Mouse (Mus musculus) layer of hippocampus, adult 9-10 months (tissue): ENCODE measurements around the gene Gm47841.

Experiments used
- DNase-seq: peaks from one replicate; pipeline ENCODE4 v3.0.0; 2022; ENCODE audit warnings: low spot score

Gene Gm47841

DNA sequence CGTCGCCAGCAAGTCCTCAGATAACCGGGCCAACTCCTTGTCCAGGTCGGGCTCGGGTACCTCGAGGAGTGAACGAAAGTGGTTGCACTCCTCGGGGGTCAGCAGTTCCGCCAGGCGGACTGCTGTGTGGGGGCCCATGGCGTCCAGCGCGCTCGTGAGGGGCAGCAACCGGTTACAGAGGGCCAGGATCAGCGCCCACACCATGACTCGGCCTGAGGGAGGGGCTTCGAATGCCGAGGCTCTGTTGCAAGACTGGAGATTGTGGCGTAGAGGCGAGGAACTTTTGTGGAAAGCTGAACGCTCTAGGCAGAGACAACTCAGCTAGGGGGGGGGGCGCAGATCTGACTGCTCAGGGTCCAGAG, at the start of gene Gm47841:
TSS of gene Gm47841 (minus strand) at position 204 of the 362 bp plus-strand sequence.
- no peak for DNase-seq

DNA sequence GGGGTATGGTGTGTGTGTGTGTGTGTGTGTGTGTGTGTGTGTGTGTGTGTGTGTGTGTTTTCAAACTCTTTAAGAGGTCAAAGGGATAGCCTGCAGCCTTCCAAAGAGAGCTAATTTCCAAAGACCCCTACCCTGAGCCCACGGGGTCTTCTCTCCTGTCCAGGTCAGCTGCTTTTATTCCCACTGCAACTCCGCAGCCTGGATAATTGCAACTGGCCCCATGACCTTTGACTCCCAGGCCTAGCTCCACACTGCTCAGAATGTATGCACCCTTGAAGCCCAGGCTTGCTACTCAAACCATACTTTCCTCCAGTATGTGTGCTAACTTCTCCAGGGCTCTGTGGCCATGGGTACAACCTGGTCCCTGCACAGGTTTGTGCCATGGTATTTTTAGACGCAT, 48.2 kb upstream of the Gm47841 start:
- DNase-seq = no peak

DNA sequence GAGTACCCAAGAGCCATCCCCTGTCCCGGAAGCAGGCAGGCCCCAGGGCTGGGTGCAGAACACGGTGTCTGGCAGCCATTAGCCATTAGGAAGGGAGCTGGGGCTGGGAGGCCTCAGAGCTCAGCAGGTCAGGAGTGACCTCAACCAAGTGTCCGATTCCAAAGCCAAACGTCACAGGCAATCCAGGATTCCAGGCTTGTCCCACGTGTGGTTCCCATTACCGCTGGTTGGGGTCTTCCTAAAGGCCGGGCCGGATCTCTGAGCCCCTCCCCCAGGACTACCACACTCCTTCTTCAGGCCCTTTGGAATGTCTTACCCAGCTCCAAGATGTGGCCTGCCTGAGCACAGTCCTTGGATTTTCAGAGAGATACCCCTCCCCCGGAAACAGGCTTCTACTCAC, 47.8 kb upstream of the Gm47841 start:
- DNase-seq = no peak

- no peak for DNase-seq
These were observed 46.8 kb upstream of the Gm47841 start for GRCm38 (mm10) chr15:101093988-101094387.

DNA sequence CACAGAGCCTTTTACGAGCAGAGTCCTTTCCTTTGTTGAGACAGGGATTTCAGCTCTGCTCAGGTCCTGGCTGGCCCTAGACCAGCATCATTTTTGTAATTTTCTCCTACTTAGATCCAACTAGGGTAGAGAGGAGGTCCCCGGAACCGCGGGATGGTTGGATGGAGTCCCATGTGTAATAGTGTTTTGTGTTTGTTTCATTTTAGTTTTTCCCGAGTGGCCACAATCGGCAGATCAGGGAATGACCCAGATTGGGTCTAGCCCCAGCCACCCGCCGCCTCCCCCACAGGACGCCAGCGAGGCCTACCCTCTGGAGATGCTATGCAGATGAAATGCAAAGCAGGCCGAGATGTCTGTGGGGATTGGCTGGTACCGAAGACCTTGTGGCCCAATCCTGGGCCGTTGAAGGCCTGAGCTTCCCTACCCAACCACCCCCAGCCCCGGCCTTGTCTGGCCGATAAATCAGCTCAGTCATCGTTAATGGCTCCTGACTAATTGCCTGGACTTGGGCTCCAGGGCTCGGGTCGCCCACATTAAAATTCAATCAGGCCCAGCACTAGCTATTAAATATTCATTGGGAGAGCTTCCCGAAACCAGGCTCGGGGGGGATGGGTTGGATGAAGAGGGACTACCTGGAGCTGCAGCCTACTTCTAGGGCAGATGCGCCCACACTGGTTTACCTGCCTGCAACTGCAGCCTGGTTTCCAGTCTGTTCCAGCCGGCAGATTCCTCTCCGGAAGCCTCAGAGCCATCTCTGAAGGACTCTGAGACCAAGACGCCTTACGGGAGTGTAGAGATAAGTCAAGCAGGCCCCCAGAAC, 45.8 kb upstream of the Gm47841 start:
- no peak for DNase-seq

GRCm38 (mm10) chr15:101092121-101092828, 45.1 kb upstream of the Gm47841 start:
- DNase-seq = no peak

DNA sequence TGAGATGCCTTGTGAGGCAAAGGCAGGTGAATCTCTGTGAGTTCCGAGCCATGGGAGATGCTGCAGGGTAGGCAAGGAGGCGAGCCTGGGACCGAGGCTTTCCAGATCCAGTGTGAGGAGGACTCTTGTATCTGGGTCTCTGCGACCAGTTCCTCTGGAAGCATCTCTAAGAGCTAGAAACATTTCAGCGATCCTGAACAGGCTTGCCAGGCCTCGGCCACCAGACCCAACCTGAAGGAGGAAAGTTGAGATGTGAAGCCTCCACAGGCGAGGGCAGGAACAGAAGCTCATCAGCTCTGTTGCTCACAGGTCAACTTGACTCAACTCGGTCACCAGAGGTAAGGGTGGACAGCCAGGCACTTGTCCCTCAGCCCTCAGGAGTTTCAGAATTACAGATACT, 44.4 kb upstream of the Gm47841 start:
- DNase-seq = no peak

- no peak for DNase-seq
These were observed 41.1 kb upstream of the Gm47841 start for GRCm38 (mm10) chr15:101088291-101088690.

GRCm38 (mm10) chr15:101086956-101087355, 39.8 kb upstream of the Gm47841 start:
- DNase-seq = no peak

DNA sequence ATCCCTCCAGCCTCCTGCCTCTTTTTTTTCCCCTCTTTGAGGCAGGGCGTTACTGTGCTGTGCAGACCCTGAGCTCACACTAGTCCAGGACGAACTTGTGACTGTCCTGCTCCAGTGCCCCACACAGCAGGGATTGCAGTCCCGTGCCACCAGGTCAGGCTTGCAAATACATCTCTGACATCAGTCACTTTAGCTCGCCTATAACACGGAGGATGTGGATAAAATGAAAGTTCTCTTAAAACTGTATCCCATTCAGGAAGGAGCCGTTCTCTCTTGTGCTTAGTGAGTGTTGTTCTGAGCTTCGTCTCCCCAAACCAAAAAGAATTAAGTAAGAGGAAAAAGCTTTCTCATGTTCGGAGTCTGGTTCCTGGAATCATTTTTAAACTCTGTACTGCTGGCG, 39.3 kb upstream of the Gm47841 start:
- DNase-seq = no peak

DNA sequence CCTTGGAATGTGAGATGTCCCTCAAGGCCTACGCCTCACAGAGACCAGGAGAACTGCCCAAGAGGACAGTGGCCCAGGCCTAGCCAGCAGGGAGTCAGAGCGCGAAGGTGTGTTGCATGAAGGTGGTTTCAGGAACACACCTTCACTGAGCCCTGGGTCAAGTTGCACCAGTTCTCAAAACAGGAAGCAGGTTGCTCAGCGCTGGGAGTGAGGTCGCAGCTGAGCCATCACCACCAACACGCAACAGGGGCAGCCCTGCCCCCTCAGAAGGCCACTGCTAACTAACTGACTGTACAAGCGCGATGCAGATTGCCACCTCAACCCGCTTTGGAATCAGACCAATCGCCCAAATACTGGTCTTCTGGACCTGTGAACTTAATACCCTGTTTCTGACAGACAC, 37.3 kb upstream of the Gm47841 start:
- DNase-seq = no peak

- no peak for DNase-seq
These were observed 35.0 kb upstream of the Gm47841 start for GRCm38 (mm10) chr15:101082236-101082635.

DNA sequence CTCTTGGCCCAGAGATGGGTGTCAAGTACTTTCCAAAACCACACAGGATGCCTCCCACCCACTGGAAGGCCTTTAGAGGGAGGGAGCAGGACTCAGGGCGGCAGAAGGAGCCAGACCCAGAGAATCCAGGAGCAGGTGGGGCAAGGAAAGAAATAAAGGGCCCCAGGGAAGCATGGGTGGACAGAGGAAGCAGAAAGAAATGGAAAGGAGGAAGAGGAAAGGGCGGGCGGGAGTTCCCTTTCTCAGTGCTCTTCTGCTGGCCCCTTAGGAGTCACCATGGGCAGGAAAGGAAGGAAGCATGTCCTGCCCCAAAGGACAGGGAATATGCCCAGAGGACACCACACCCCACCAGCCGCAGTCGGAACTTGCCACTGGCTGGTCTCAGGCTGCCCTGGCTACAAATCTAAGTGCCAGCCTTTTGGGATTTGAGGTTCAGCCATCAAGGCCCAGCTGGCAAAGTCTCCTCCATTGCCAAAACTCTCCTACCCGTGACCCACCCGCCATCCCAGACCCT, 33.9 kb upstream of the Gm47841 start:
- no peak for DNase-seq

DNA sequence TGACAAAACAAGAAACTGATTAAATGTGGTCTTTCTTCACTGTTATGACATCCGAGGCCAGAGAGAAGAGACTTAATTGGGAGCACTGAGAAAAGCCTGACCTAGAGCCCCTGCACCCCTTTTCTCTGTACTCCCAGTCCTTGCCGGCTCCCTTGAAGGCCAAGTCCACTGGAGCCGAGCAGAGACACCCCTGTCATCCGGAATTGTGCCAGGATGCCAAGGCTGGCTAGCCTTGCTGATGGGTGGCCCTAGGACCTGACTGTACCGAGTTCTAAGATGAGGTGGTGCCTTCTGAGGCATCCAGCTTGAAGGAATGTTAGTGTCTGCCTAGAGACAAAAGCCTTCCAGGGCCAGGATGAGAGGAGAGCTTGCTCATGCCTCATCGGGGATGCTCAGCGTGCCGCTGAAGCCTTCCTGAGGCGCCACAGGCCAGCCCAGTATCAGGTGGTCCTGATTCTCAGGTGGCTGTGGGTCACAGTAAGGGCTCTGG, 32.9 kb upstream of the Gm47841 start:
- DNase-seq = no peak

- peak; percentile 47 for DNase-seq
These were observed 31.5 kb upstream of the Gm47841 start for GRCm38 (mm10) chr15:101078731-101079156.

GRCm38 (mm10) chr15:101077813-101078730, 30.9 kb upstream of the Gm47841 start, which contains the start of gene Fignl2:
Fignl2 (minus strand) TSS chr15:101078567.
- no peak for DNase-seq

- DNase-seq = no peak
These were observed 30.0 kb upstream of the Gm47841 start for GRCm38 (mm10) chr15:101077001-101077812.

DNA sequence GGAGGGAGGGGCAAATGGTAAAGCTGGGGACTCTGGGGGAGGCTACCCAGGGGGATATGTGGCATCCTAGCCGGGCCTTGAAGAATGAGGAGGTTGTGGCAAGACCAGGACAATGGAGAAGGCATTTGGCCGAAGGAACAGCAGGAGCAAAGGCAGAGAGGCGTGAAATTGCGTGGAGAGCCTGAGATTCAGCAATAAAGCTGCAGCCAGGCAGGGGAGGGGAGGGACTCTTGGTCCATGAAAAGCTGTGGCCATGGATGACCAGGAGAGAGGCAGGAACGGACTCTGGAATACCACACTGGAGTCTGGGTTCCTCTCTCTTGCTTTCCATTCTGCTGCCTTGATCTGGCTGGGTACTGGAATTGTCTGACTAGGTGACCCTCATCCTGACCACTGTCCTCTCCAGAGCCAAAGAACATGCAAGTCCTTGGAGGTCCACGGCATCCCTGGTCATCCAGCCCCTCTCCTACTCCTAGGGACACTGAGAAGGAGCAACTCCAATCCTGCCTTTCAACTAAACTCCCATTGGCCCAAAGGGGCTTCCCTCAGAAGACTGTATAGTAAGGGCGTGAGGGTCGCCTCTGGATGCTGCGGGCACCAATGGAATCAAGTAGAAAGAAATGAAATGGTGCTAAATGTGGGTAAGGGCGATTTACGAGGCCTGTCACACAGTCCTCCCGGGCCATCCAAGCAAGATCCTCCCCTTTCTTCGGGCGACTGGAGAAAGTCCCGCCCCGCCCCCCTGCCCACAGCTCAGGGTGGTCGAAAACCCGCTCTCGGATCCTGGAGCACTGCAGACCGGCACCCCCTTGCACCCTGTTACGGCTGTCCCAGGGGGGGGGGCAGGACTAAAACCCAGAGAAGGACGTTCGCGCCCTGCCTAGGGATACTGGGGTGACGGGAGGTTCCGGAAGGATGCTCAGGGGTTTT, 29.1 kb upstream of the Gm47841 start:
- DNase-seq = no peak

- DNase-seq = no peak
These were observed 28.5 kb upstream of the Gm47841 start for GRCm38 (mm10) chr15:101075656-101076055.

DNA sequence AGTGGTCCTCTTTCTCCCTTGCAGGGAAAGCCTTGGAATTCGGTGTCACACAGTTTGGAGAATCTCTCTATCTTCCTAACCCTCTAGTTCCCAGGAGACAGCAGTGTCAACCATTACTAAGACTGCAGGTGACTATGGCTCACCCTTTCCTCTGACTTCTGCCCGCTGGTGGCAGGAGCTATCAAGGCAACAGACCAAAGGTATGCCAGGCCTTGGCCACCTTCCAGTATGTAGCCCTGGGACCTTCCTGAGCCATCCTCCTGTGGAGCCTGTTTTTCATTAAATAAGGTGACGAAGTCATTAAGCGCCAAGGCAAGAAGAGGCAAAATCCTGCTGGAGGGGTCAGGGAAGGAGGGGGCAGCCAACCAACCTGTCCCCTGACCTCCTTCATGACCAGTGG, 28.0 kb upstream of the Gm47841 start:
- no peak for DNase-seq
